Mouse (Mus musculus) monocyte, adult 2 months (primary cell): Measurements from ENCODE around the gene Cdk4.
A peak's percentile ranks its signal among the peaks of the same experiment; 100 is the strongest.

Source experiments
- DNase-seq, 2 experiments: peaks; one replicate each; pipeline ENCODE4 v3.0.0; 2022; ENCODE audit warnings: low spot score in 2 of 2, low read depth in 1 of 2

The Cdk4 gene

GRCm38 (mm10) chr10:127073981-127074380, 10.6 kb downstream of the Cdk4 start:
- no peak for DNase-seq

GRCm38 (mm10) chr10:127075080-127075479, 11.7 kb downstream of the Cdk4 start, which contains the start of gene Agap2:
Gene Agap2 (plus strand): TSS chr10:127075284.
- peak in 1 of 2 experiments; percentile 33 for DNase-seq

- no peak for DNase-seq
Measured at GRCm38 (mm10) chr10:127075651-127076050, 12.3 kb downstream of the Cdk4 start.

GRCm38 (mm10) chr10:127076082-127076481, 12.7 kb downstream of the Cdk4 start:
- DNase-seq: peak in 1 of 2 experiments; percentile 16

GRCm38 (mm10) chr10:127077515-127077914, 14.2 kb downstream of the Cdk4 start:
- DNase-seq: no peak

- no peak for DNase-seq
Measured at GRCm38 (mm10) chr10:127078001-127078676, 14.8 kb downstream of the Cdk4 start.

- DNase-seq: no peak
Measured at GRCm38 (mm10) chr10:127078677-127079575, 15.6 kb downstream of the Cdk4 start.

- DNase-seq: no peak
Measured at GRCm38 (mm10) chr10:127079665-127080391, 16.5 kb downstream of the Cdk4 start.

GRCm38 (mm10) chr10:127080901-127081780, 17.8 kb downstream of the Cdk4 start:
- no peak for DNase-seq

- no peak for DNase-seq
Measured at GRCm38 (mm10) chr10:127081996-127082620, 18.8 kb downstream of the Cdk4 start.

GRCm38 (mm10) chr10:127083292-127083914, 20.1 kb downstream of the Cdk4 start:
- no peak for DNase-seq

GRCm38 (mm10) chr10:127083915-127084306, 20.6 kb downstream of the Cdk4 start:
- no peak for DNase-seq

GRCm38 (mm10) chr10:127085052-127085451, 21.7 kb downstream of the Cdk4 start:
- DNase-seq: no peak

GRCm38 (mm10) chr10:127085633-127086032, 22.3 kb downstream of the Cdk4 start:
- DNase-seq: no peak

- no peak for DNase-seq
Measured at GRCm38 (mm10) chr10:127090560-127091411, 27.5 kb downstream of the Cdk4 start.

GRCm38 (mm10) chr10:127091507-127092396, 28.4 kb downstream of the Cdk4 start:
- DNase-seq: no peak

GRCm38 (mm10) chr10:127092742-127093141, 29.4 kb downstream of the Cdk4 start:
- no peak for DNase-seq

- no peak for DNase-seq
Measured at GRCm38 (mm10) chr10:127094382-127094802, 31.1 kb downstream of the Cdk4 start.
